Mouse (Mus musculus): ENCODE results near the gene Trio. TPM values are rescaled to one million over a fixed set of nuclear protein-coding genes. Genes with fewer than 3 reads are reported as not detected.

Trio gene
- total RNA-seq, 2 experiments from 2014 or later, result 35.3 to 43.2 TPM

GRCm38 (mm10) chr15:27980436-27980835 is 45.2 kb downstream of the Trio start:
- intact Hi-C loops (cut with DNase I), result loop anchor here (5.0 kb wide), 1 partner anchor 43 kb away; no protein-coding TSS in a partner anchor
- TF ChIP-seq CTCF (IDR thresholded peaks at IDR 0.05), result no peak
- no peak overlapping the region for H3K4me3 ChIP-seq
- peak; percentile 55 for DNase-seq
- H3K27ac ChIP-seq, result peak overlapping the region; percentile 44

GRCm38 (mm10) chr15:27976950-27977349 is 48.7 kb downstream of the Trio start:
- TF ChIP-seq CTCF (IDR thresholded peaks at IDR 0.05), result no peak
- no peak overlapping the region for H3K27ac ChIP-seq

GRCm38 (mm10) chr15:27976366-27976765 is 49.3 kb downstream of the Trio start:
- no peak for TF ChIP-seq CTCF (IDR thresholded peaks at IDR 0.05)
- no peak for DNase-seq
- Histone ChIP-seq H3K4me3 (no peak overlapping the region), H3K27ac (no peak overlapping the region)
- intact Hi-C loops (cut with DNase I), result no loop called here

More at GRCm38 (mm10) chr15:27976950-27977349, 48.7 kb downstream of the Trio start:
- no peak for DNase-seq
- no peak overlapping the region for H3K4me3 ChIP-seq
- intact Hi-C loops (cut with DNase I), result no loop called here

GRCm38 (mm10) chr15:27974637-27975036 is 51.0 kb downstream of the Trio start:
- no peak overlapping the region for H3K27ac ChIP-seq
- DNase-seq, result peak; percentile 1
- TF ChIP-seq CTCF (IDR thresholded peaks at IDR 0.05), result no peak
- no peak overlapping the region for H3K4me3 ChIP-seq
- intact Hi-C loops (cut with DNase I), result no loop called here

- no peak for TF ChIP-seq CTCF (IDR thresholded peaks at IDR 0.05)
- H3K4me3 ChIP-seq, result no peak overlapping the region
- intact Hi-C loops (cut with DNase I), result no loop called here
- peak; percentile 11 for DNase-seq
- no peak overlapping the region for H3K27ac ChIP-seq
These were observed 57.5 kb downstream of the Trio start for GRCm38 (mm10) chr15:27968183-27968582.

GRCm38 (mm10) chr15:27967128-27967876 is 58.3 kb downstream of the Trio start:
- H3K4me3 ChIP-seq, result no peak overlapping the region
- no peak for TF ChIP-seq CTCF (IDR thresholded peaks at IDR 0.05)
- no peak for DNase-seq

GRCm38 (mm10) chr15:27964877-27965276 is 60.8 kb downstream of the Trio start:
- no peak overlapping the region for H3K27ac ChIP-seq
- no peak overlapping the region for H3K4me3 ChIP-seq
- no peak for TF ChIP-seq CTCF (IDR thresholded peaks at IDR 0.05)
- no peak for DNase-seq
- intact Hi-C loops (cut with DNase I), result no loop called here

More at GRCm38 (mm10) chr15:27967128-27967876, 58.3 kb downstream of the Trio start:
- no peak overlapping the region for H3K27ac ChIP-seq
- intact Hi-C loops (cut with DNase I), result no loop called here

GRCm38 (mm10) chr15:27963506-27963905 is 62.1 kb downstream of the Trio start:
- DNase-seq, result no peak
- Histone ChIP-seq H3K27ac (no peak overlapping the region), H3K4me3 (no peak overlapping the region)
- intact Hi-C loops (cut with DNase I), result no loop called here
- no peak for TF ChIP-seq CTCF (IDR thresholded peaks at IDR 0.05)

- intact Hi-C loops (cut with DNase I), result no loop called here
- H3K4me3 ChIP-seq, result no peak overlapping the region
- no peak for DNase-seq
- H3K27ac ChIP-seq, result no peak overlapping the region
- no peak for TF ChIP-seq CTCF (IDR thresholded peaks at IDR 0.05)
These were observed 65.0 kb downstream of the Trio start for GRCm38 (mm10) chr15:27960642-27961041.

GRCm38 (mm10) chr15:27957867-27958266 is 67.8 kb downstream of the Trio start:
- no peak for DNase-seq
- intact Hi-C loops (cut with DNase I), result no loop called here
- no peak for TF ChIP-seq CTCF (IDR thresholded peaks at IDR 0.05)
- Histone ChIP-seq H3K4me3 (no peak overlapping the region), H3K27ac (no peak overlapping the region)

GRCm38 (mm10) chr15:27955614-27956013 is 70.0 kb downstream of the Trio start:
- intact Hi-C loops (cut with DNase I), result no loop called here
- no peak overlapping the region for H3K27ac ChIP-seq

GRCm38 (mm10) chr15:27954356-27954755 is 71.3 kb downstream of the Trio start:
- DNase-seq, result no peak
- intact Hi-C loops (cut with DNase I), result no loop called here
- no peak for TF ChIP-seq CTCF (IDR thresholded peaks at IDR 0.05)
- H3K4me3 ChIP-seq, result no peak overlapping the region
- H3K27ac ChIP-seq, result no peak overlapping the region

More at GRCm38 (mm10) chr15:27955614-27956013, 70.0 kb downstream of the Trio start:
- DNase-seq, result peak; percentile 17
- H3K4me3 ChIP-seq, result no peak overlapping the region
- TF ChIP-seq CTCF (IDR thresholded peaks at IDR 0.05), result no peak

GRCm38 (mm10) chr15:27953570-27953969 is 72.1 kb downstream of the Trio start:
- no peak for TF ChIP-seq CTCF (IDR thresholded peaks at IDR 0.05)
- no peak for DNase-seq
- no peak overlapping the region for H3K4me3 ChIP-seq
- intact Hi-C loops (cut with DNase I), result no loop called here
- no peak overlapping the region for H3K27ac ChIP-seq

- Histone ChIP-seq H3K27ac (no peak overlapping the region), H3K4me3 (no peak overlapping the region)
- no peak for DNase-seq
- no peak for TF ChIP-seq CTCF (IDR thresholded peaks at IDR 0.05)
- intact Hi-C loops (cut with DNase I), result no loop called here
These were observed 74.5 kb downstream of the Trio start for GRCm38 (mm10) chr15:27951195-27951594.
